Mouse (Mus musculus): ENCODE data around the gene Gm49387.
"Not testable (repeated sequence)": the region's sequence is repeated elsewhere in the genome, so short reads cannot be mapped to it uniquely, and the experiment has no call there.

Gm49387 gene

GRCm38 (mm10) chr14:31640890-31641505 is 320 bp upstream of the Gm49387 start, which contains the start of the genes Btd and Hacl1:
TSS of gene Btd (plus strand) at chr14:31641028.
TSS of gene Hacl1 (minus strand) at chr14:31641286.
- peak; percentile 96 for DNase-seq (ENCODE audit: low spot score)

- no peak for DNase-seq (ENCODE audit: low spot score)
These were observed 10.0 kb downstream of the Gm49387 start for GRCm38 (mm10) chr14:31630677-31631076.

- DNase-seq (ENCODE audit: low spot score): no peak
These were observed 17.9 kb downstream of the Gm49387 start for GRCm38 (mm10) chr14:31622748-31623147.

GRCm38 (mm10) chr14:31620591-31621223 is 20.0 kb downstream of the Gm49387 start:
- no peak for DNase-seq (ENCODE audit: low spot score)

- DNase-seq (ENCODE audit: low spot score): no peak
These were observed 22.7 kb downstream of the Gm49387 start for GRCm38 (mm10) chr14:31617997-31618396.

GRCm38 (mm10) chr14:31617204-31617603 is 23.5 kb downstream of the Gm49387 start:
- no peak for DNase-seq (ENCODE audit: low spot score)

GRCm38 (mm10) chr14:31613671-31614070 is 27.0 kb downstream of the Gm49387 start:
- DNase-seq (ENCODE audit: low spot score): no peak

- no peak for DNase-seq (ENCODE audit: low spot score)
These were observed 28.7 kb downstream of the Gm49387 start for GRCm38 (mm10) chr14:31611986-31612385.

GRCm38 (mm10) chr14:31605514-31605913 is 35.2 kb downstream of the Gm49387 start:
- DNase-seq (ENCODE audit: low spot score): no peak

GRCm38 (mm10) chr14:31604916-31605315 is 35.8 kb downstream of the Gm49387 start:
- DNase-seq (ENCODE audit: low spot score): peak; percentile 30

- DNase-seq (ENCODE audit: low spot score): not testable (repeated sequence)
These were observed 38.1 kb downstream of the Gm49387 start for GRCm38 (mm10) chr14:31602616-31602979.

- DNase-seq (ENCODE audit: low spot score): no peak
These were observed 38.6 kb downstream of the Gm49387 start for GRCm38 (mm10) chr14:31601908-31602615.

GRCm38 (mm10) chr14:31597446-31597845 is 43.2 kb downstream of the Gm49387 start:
- DNase-seq (ENCODE audit: low spot score): no peak

- no peak for DNase-seq (ENCODE audit: low spot score)
These were observed 44.3 kb downstream of the Gm49387 start for GRCm38 (mm10) chr14:31596408-31596807.

GRCm38 (mm10) chr14:31594693-31595092 is 46.0 kb downstream of the Gm49387 start:
- DNase-seq (ENCODE audit: low spot score): no peak

- DNase-seq (ENCODE audit: low spot score): no peak
These were observed 47.6 kb downstream of the Gm49387 start for GRCm38 (mm10) chr14:31593036-31593435.

- DNase-seq (ENCODE audit: low spot score): no peak
These were observed 49.4 kb downstream of the Gm49387 start, which contains the start of gene Colq for GRCm38 (mm10) chr14:31591243-31591642. TSS of gene Colq (minus strand) at chr14:31591343.

GRCm38 (mm10) chr14:31586451-31586850 is 54.2 kb downstream of the Gm49387 start:
- DNase-seq (ENCODE audit: low spot score): no peak

- DNase-seq (ENCODE audit: low spot score): no peak
These were observed 57.6 kb downstream of the Gm49387 start for GRCm38 (mm10) chr14:31583082-31583481.

- no peak for DNase-seq (ENCODE audit: low spot score)
These were observed 62.5 kb downstream of the Gm49387 start for GRCm38 (mm10) chr14:31577966-31578735.

- no peak for DNase-seq (ENCODE audit: low spot score)
These were observed 63.6 kb downstream of the Gm49387 start for GRCm38 (mm10) chr14:31576846-31577697.
